Mouse (Mus musculus) adrenal gland, postnatal 36 days (tissue): Measurements from ENCODE around the gene Agbl3. TPM values are rescaled to one million over a fixed set of nuclear protein-coding genes. Genes with fewer than 3 reads are reported as not detected.

Experiments used
- DNase-seq, 2 experiments: peaks; one replicate each; pipeline ENCODE4 v3.0.0; 2021; ENCODE audit warnings: mixed read lengths in 1 of 2
- total RNA-seq, 2 experiments: library from RNA; stranded (reverse); gene quantifications; 2 replicates each; pipeline ENCODE4 v1.2.3; 2021

The Agbl3 gene
- total RNA-seq, 2 experiments from 2014 or later: 11.9 to 16.1 TPM

- peak; percentile 58 to 76 for DNase-seq
Measured at GRCm38 (mm10) chr6:34874101-34874921, 94.1 kb downstream of the Agbl3 start.

GRCm38 (mm10) chr6:34875268-34875761 lies 95.1 kb downstream of the Agbl3 start:
- no peak for DNase-seq

- no peak for DNase-seq
Measured at GRCm38 (mm10) chr6:34875966-34876834, 96.0 kb downstream of the Agbl3 start.

- DNase-seq: no peak
Measured at GRCm38 (mm10) chr6:34876835-34877156, 96.6 kb downstream of the Agbl3 start.

GRCm38 (mm10) chr6:34877509-34878321 lies 97.5 kb downstream of the Agbl3 start, which contains the start of gene Cyren:
Gene Cyren, minus strand, starts transcription at chr6:34878060.
- DNase-seq: peak; percentile 95 to 98

- no peak for DNase-seq
Measured at GRCm38 (mm10) chr6:34879101-34879740, 99.0 kb downstream of the Agbl3 start.

- DNase-seq: peak; percentile 59 to 61
Measured at GRCm38 (mm10) chr6:34879911-34880475, 99.8 kb downstream of the Agbl3 start.

- no peak for DNase-seq
Measured at GRCm38 (mm10) chr6:34884724-34885123, 104.5 kb downstream of the Agbl3 start.

GRCm38 (mm10) chr6:34887131-34887850 lies 107.1 kb downstream of the Agbl3 start:
- no peak for DNase-seq

GRCm38 (mm10) chr6:34889185-34889584 lies 109.0 kb downstream of the Agbl3 start:
- DNase-seq: no peak

- no peak for DNase-seq
Measured at GRCm38 (mm10) chr6:34895569-34895968, 115.3 kb downstream of the Agbl3 start.

GRCm38 (mm10) chr6:34896168-34896780 lies 116.0 kb downstream of the Agbl3 start:
- no peak for DNase-seq

- peak; percentile 48 to 62 for DNase-seq
Measured at GRCm38 (mm10) chr6:34899127-34899526, 118.9 kb downstream of the Agbl3 start.

GRCm38 (mm10) chr6:34900990-34901389 lies 120.8 kb downstream of the Agbl3 start:
- no peak for DNase-seq

GRCm38 (mm10) chr6:34901911-34902444 lies 121.7 kb downstream of the Agbl3 start:
- DNase-seq: peak in 1 of 2 experiments; percentile 31

GRCm38 (mm10) chr6:34902578-34902977 lies 122.3 kb downstream of the Agbl3 start:
- no peak for DNase-seq

GRCm38 (mm10) chr6:34903441-34903840 lies 123.2 kb downstream of the Agbl3 start:
- no peak for DNase-seq

GRCm38 (mm10) chr6:34903851-34904250 lies 123.6 kb downstream of the Agbl3 start:
- DNase-seq: no peak

- no peak for DNase-seq
Measured at GRCm38 (mm10) chr6:34904361-34904760, 124.1 kb downstream of the Agbl3 start.

GRCm38 (mm10) chr6:34906125-34906524 lies 125.9 kb downstream of the Agbl3 start:
- DNase-seq: no peak
